Mouse (Mus musculus): ENCODE measurements around the gene Manf. TPM values are rescaled to one million over a fixed set of nuclear protein-coding genes. Genes with fewer than 3 reads are reported as not detected.

The Manf gene
- polyA plus RNA-seq, 2 experiments, result 110 to 268 TPM

DNA sequence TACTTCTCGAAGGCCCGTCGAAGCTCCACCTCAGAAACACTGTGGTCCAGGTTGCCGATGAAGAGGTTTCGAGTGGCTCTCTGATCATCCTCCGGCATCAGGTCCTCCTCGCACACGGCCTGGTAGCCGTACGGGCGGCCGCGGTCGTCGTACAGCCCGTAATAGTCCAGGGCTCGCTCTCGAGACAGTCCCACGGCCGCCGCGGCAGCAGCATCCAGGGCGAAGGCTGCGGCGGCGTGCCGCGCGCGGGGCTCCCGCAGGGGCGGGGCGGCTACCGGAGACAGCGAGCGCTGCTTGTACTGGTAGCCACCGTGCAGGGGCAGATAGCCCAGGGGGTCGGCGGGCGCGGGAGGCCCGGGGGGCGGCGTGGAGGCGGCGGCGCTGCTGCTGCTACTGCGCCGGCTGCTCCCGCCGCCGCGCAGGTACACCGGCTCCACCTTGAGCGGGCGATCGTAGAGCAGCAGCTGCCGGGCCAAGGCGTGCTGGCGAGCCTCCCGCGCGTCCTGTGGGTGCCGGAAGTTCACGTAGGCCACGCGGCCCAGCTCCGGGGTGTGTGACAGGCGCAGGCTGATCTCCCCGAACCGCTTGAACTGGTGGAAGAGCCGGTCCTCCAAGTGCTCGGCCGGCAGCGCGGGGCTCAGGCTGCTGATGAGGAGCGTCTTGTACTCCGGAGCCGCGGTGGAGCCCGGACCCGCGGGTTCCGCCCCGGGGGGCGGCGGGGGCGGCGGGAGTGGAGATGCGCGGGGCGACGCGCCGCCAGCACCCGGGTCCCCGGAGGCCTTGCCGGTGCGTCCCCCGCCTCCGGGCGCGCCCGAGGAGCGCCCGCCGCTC is 5.7 kb downstream of the Manf start:
- no peak for DNase-seq (ENCODE audit: low spot score)
- Histone ChIP-seq H3K36me3 (ENCODE audit: control insufficient read depth, insufficient read depth, low read length) (peaks cover 73% of the 10 kb centered on the region), H3K27ac (replicated peaks; ENCODE audit: low read depth, low read length) (peak overlapping the region; percentile 86), H3K4me1 (ENCODE audit: control insufficient read depth, insufficient read depth, low read length) (peaks cover 34% of the 10 kb centered on the region), H3K4me2 (replicated peaks; ENCODE audit: low read depth, low read length, severe bottlenecking) (peak overlapping the region; percentile 95), H3K27me3 (ENCODE audit: control insufficient read depth, insufficient read depth, low read length) (no peaks in the 10 kb centered on the region), H3K4me3 (replicated peaks; ENCODE audit: low read length) (peak overlapping the region; percentile 93), H3K9ac (ENCODE audit: low read depth, low read length, severe bottlenecking) (peak overlapping the region; percentile 98), H3K9me3 (ENCODE audit: control insufficient read depth, low read length) (no peaks in the 10 kb centered on the region)
- no peak for ATAC-seq (ENCODE audit: low FRiP score, low read depth)
- WGBS, result under 1% methylated on average over 67 of the region's 107 CpGs
- TF ChIP-seq POLR2A (IDR thresholded peaks at IDR 0.05; ENCODE audit: borderline replicate concordance, extremely low read depth, insufficient read depth, insufficient read length), result no peak

DNA sequence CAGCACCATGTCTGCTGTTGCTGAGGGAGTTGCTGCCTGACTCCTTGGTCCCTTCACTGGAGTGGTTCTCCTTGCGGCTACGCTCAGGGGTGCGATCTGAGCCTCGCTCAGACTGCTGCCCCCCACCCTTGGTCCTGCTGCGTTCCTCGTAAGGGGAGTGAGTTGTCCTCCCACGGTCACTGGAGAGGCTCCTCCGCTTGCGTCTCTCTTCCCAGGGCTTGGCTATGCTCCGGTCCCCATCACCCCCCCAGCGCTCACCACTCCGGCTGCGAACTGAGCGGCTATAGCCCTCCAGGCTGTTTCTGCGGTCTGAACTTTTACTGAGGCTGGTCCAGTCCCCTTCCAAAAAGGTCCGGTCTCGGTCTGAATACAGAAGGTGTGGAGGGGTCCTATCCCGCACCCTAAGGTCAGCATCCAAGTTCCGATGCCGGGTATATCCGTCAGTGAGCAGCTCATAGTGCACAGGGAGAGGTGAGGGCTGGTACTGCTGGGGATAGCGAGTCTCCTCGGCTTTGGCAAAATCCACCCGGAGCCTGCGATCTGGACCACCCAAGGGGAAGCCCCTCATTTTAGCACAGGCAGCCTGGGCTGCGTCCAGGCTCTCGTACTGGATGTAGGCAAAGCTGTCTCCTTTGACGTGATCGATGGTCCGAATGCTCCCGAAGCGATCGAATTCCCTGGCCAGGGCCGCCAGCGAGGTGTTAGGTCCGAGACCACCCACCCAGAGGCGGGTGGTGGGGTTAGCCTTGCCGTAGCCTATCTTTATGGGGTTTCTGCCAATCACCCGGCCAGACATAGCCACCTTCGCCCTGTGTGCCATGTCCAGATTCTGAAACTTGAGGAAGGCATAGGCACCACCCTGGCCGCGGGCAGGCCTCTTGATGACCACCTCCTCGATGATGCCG is 6.5 kb downstream of the Manf start:
- ATAC-seq (ENCODE audit: low FRiP score, low read depth) (no peak), DNase-seq (ENCODE audit: low spot score) (no peak)
- Histone ChIP-seq H3K4me2 (replicated peaks; ENCODE audit: low read depth, low read length, severe bottlenecking) (peak overlapping the region; percentile 95), H3K9me3 (ENCODE audit: control insufficient read depth, low read length) (no peaks in the 10 kb centered on the region), H3K9ac (ENCODE audit: low read depth, low read length, severe bottlenecking) (peak overlapping the region; percentile 98), H3K27me3 (ENCODE audit: control insufficient read depth, insufficient read depth, low read length) (no peaks in the 10 kb centered on the region), H3K36me3 (ENCODE audit: control insufficient read depth, insufficient read depth, low read length) (peaks cover 73% of the 10 kb centered on the region), H3K4me1 (ENCODE audit: control insufficient read depth, insufficient read depth, low read length) (peaks cover 26% of the 10 kb centered on the region), H3K4me3 (replicated peaks; ENCODE audit: low read length) (peak overlapping the region; percentile 93), H3K27ac (replicated peaks; ENCODE audit: low read depth, low read length) (0 out of 2 replicates have a peak overlapping the region, but pooled peaks have one; percentile 86)
- TF ChIP-seq POLR2A (IDR thresholded peaks at IDR 0.05; ENCODE audit: borderline replicate concordance, extremely low read depth, insufficient read depth, insufficient read length), result no peak
- 20% methylated on average over 44 of the region's 44 CpGs for WGBS

DNA sequence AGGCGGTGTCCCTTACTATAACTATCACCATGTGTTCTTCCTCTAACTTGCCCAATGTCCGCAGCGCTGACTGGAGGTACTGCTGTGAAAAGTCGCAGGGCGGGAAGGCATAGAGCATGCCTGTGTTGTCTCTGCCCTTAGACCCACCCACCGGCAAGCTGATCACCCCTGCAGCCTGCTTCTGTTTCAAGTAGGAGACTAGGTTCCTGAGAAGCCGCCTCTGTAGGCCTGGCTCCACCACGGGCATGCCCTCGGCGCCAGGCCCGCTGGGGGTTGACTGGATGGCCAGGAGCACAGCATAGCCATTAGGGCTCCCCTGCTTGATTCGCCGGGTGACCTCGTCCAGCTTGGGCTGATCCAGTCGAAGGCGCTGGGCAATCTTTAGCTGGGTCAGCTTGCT is 7.5 kb downstream of the Manf start:
- 30% methylated on average over 16 of the region's 16 CpGs for WGBS
- no peaks in the 10 kb centered on the region for H3K27me3 ChIP-seq (ENCODE audit: control insufficient read depth, insufficient read depth, low read length)
- H3K4me1 ChIP-seq (ENCODE audit: control insufficient read depth, insufficient read depth, low read length), result peaks cover 23% of the 10 kb centered on the region

DNA sequence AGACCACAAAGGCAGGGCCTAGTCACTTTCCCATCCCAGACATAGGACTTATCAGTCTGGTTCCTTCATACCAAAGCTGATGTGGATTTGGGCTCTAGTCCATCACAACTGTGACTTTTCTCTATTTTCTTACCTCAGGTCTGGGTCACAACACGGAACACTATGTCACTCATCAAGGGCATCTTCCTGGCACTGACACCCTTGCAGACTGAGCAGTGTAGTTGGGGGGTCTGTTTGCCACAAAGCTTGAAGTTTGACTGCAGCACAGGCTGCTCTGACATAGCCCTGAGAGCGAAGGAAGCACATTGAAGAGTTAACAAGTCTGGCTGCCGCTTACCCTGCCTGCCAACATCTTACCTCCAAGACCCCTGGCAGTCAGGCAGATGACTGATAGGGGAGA is 8.7 kb downstream of the Manf start:
- ATAC-seq (ENCODE audit: low FRiP score, low read depth) (no peak), DNase-seq (ENCODE audit: low spot score) (no peak)
- H3K36me3 ChIP-seq (ENCODE audit: control insufficient read depth, insufficient read depth, low read length), result peaks cover 70% of the 10 kb centered on the region
- peaks cover 23% of the 10 kb centered on the region for H3K4me1 ChIP-seq (ENCODE audit: control insufficient read depth, insufficient read depth, low read length)
- H3K9me3 ChIP-seq (ENCODE audit: control insufficient read depth, low read length), result no peaks in the 10 kb centered on the region
- WGBS, result 81% methylated on average over 3 of the region's 3 CpGs
- 0 out of 2 replicates have a peak overlapping the region, but pooled peaks have one; percentile 39 for H3K9ac ChIP-seq (ENCODE audit: low read depth, low read length, severe bottlenecking)
- no peaks in the 10 kb centered on the region for H3K27me3 ChIP-seq (ENCODE audit: control insufficient read depth, insufficient read depth, low read length)
- H3K4me3 ChIP-seq (replicated peaks; ENCODE audit: low read length), result no peak overlapping the region
- no peak for TF ChIP-seq POLR2A (IDR thresholded peaks at IDR 0.05; ENCODE audit: borderline replicate concordance, extremely low read depth, insufficient read depth, insufficient read length)
- H3K4me2 ChIP-seq (replicated peaks; ENCODE audit: low read depth, low read length, severe bottlenecking), result peak overlapping the region; percentile 13
- H3K27ac ChIP-seq (replicated peaks; ENCODE audit: low read depth, low read length), result no peak overlapping the region

More for the DNA sequence above, 7.5 kb downstream of the Manf start:
- TF ChIP-seq POLR2A (IDR thresholded peaks at IDR 0.05; ENCODE audit: borderline replicate concordance, extremely low read depth, insufficient read depth, insufficient read length), result no peak
- H3K4me2 ChIP-seq (replicated peaks; ENCODE audit: low read depth, low read length, severe bottlenecking), result peak overlapping the region; percentile 95
- peaks cover 72% of the 10 kb centered on the region for H3K36me3 ChIP-seq (ENCODE audit: control insufficient read depth, insufficient read depth, low read length)
- no peak for ATAC-seq (ENCODE audit: low FRiP score, low read depth)
- no peak for DNase-seq (ENCODE audit: low spot score)
- H3K27ac ChIP-seq (replicated peaks; ENCODE audit: low read depth, low read length), result no peak overlapping the region; the same call in 1 of the 2 replicates
- H3K9me3 ChIP-seq (ENCODE audit: control insufficient read depth, low read length), result no peaks in the 10 kb centered on the region
- peak overlapping the region; percentile 98 for H3K9ac ChIP-seq (ENCODE audit: low read depth, low read length, severe bottlenecking)
- peak overlapping the region; percentile 93 for H3K4me3 ChIP-seq (replicated peaks; ENCODE audit: low read length)

DNA sequence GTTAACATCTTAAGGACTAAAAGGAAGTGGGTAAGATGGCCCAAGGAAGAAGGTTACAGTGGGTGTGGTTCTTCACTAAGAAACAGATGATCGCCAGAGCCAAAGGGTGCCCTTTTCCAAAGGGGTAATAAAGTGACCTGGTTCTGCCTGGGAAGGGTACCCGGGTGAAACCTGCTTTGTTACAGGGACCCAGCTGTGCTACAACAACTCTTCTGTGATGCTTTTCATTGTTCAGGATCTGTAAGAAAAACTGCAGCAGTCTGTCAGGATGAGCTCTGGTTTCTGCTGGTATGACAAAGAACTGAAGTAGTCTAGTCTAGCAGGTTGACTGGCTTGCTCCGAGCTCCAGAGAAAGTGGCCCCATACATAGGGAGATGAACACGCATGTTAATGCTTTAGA is 9.6 kb downstream of the Manf start:
- Histone ChIP-seq H3K4me2 (replicated peaks; ENCODE audit: low read depth, low read length, severe bottlenecking) (no peak overlapping the region), H3K4me1 (ENCODE audit: control insufficient read depth, insufficient read depth, low read length) (peaks cover 23% of the 10 kb centered on the region), H3K36me3 (ENCODE audit: control insufficient read depth, insufficient read depth, low read length) (peaks cover 74% of the 10 kb centered on the region), H3K9me3 (ENCODE audit: control insufficient read depth, low read length) (no peaks in the 10 kb centered on the region), H3K27ac (replicated peaks; ENCODE audit: low read depth, low read length) (no peak overlapping the region), H3K9ac (ENCODE audit: low read depth, low read length, severe bottlenecking) (no peak overlapping the region), H3K27me3 (ENCODE audit: control insufficient read depth, insufficient read depth, low read length) (no peaks in the 10 kb centered on the region), H3K4me3 (replicated peaks; ENCODE audit: low read length) (no peak overlapping the region)
- DNase-seq (ENCODE audit: low spot score), result no peak
- WGBS, result 72% methylated on average over 4 of the region's 4 CpGs
- ATAC-seq (ENCODE audit: low FRiP score, low read depth), result no peak
- no peak for TF ChIP-seq POLR2A (IDR thresholded peaks at IDR 0.05; ENCODE audit: borderline replicate concordance, extremely low read depth, insufficient read depth, insufficient read length)
